Mouse (Mus musculus): ENCODE measurements around the gene Hddc2. TPM values are rescaled to one million over a fixed set of nuclear protein-coding genes. Genes with fewer than 3 reads are reported as not detected.
"Not testable (repeated sequence)": the region's sequence is repeated elsewhere in the genome, so short reads cannot be mapped to it uniquely, and the experiment has no call there.

Gene Hddc2
- total RNA-seq, 2 experiments from 2014 or later = 24.9 to 36.5 TPM

DNA sequence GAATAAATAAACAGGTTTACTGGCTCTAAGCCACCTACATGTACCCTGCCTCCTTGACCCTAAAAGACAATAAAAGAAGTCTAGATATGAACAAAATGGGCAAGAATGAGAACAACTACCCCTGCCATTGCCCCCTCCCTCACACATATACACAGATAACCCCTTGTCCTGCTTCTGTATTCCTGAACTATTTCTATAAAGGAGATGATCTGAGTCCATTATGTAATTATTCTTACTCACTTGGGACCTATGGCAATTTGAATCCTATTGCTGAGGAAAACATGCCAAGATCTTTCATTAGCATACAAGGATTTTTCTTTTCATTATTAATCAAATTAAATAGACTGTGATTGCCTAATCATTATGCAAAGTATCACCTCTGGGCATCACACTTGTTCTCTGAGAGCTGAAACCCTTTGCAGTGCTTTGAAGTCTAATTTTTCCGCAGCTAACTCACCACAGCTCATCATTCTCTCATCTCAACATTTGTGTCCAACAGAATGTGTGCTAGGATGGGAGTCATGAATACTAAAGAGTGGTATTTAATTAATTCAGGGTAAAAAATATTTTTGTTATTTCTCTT lies 39.8 kb downstream of the Hddc2 start:
- DNase-seq (ENCODE audit: low spot score in 2 of 2) = no peak

DNA sequence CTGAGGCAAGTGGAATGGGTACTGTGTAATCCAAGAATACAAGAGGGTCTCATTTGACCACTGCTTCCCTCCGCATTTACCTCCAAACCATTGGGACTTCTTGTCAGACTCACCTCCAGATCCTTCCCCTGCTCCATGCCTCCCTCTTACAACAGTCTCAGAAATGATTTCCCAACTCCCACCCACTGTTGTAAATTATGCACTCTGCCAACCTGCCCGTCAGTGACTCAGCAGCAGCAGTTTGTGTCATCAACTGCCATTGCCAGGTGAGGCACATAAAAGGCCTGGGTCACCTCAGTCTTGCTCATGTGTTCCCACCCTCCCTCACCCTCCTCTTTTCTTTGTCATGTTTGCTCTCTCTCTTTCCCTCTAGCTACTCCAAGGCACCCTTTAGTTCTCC lies 41.0 kb downstream of the Hddc2 start:
- peak in 1 of 2 experiments; percentile 12 for DNase-seq (ENCODE audit: low spot score in 2 of 2)

DNA sequence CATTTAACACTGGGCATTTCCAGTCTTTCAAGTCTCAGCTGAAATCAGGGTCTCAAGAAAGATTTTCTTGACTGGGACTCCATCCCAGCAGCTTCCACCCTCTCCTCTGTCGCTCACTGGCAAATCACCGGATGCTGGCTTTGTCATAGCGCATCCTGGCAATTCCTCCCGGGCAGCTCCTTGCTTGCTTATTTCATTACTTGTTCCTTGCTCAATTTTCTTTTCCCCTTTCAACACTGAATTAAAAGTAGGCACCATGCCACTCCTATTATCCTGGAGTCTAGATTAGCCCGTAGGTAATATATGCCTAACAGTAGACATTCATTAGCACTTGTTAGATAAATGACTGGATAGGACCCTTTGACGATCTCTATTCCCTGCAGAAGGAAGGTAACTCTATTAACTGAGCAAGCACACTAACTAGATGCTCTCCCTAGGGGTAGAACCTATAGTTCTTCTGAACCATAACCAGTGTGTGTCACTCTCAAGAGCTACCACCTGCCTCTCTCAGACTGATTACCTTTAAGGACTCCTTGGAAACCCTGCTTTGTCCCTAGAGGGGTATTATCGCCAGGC lies 41.8 kb downstream of the Hddc2 start:
- no peak for DNase-seq (ENCODE audit: low spot score in 2 of 2)

DNA sequence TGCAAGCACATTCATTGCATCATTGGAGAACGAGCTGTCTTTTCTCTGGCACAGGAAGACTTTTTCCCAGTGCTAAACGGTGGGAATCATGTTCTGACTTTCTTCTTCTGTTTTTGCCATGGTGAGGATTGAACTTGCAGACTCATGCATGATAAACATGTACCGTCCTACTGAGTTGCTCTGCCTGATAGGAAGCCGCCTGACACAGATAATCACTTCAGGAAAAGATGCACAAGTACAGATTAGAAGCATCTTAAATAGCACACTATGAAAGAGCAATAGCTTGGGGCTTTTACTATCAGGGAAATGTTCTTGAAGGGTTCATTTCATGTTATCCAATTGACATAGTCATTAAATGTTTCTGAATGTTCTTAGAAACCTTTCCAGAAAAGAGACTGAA lies 46.6 kb downstream of the Hddc2 start:
- no peak for DNase-seq (ENCODE audit: low spot score in 2 of 2)

DNA sequence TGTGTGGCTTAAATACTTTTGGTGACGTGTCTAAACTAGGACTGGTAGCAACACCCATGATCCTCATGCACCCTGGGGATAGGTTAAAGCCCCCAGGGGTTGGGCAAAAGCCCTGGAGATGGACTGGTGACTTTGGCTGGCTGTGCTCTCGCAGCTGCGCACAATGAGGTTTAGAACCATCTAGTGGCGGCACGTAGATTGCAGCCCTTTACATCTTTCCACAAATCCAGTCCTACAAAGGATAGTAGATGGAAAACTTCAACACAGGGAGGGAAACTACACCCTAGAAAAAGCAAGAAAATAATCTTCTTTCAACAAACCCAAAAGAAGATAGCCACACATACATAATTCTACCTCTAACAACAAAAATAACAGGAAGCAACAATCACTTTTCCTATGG lies 57.0 kb downstream of the Hddc2 start:
- not testable (repeated sequence) for DNase-seq (ENCODE audit: low spot score in 2 of 2)

Other genes with a start within 250 kb of the Hddc2 start
- 10 to 100 TPM; 31.7 to 49.5 TPM for gene Tpd52l1, start 132.6 kb downstream of the Hddc2 start, total RNA-seq (2021)

Measured in adrenal gland, adult 18-20 months (tissue).